Mouse (Mus musculus) limb, embryonic 11.5 days (tissue): ENCODE measurements around the gene Vmn2r75. TPM values are rescaled to one million over a fixed set of nuclear protein-coding genes. Genes with fewer than 3 reads are reported as not detected.
"Not testable (repeated sequence)": the region's sequence is repeated elsewhere in the genome, so short reads cannot be mapped to it uniquely, and the experiment has no call there.

ENCODE experiments used
- ATAC-seq: fragments of 200-750 bp; cut with Nextera tagmentation; 2 replicates; pipeline ENCODE4 v1.8.0; 2017; ENCODE audit warnings: low read depth; ENCODE audit not compliant: insufficient number of reproducible peaks, low FRiP score, low TSS enrichment
- DNase-seq: peaks from one replicate; pipeline ENCODE4 v3.0.0-alpha.2; 2015; ENCODE audit warnings: low spot score
- H3K27ac ChIP-seq: fragments of 300-500 bp; sonication (generic); replicated peaks from 2 replicates; pipeline ENCODE4 v1.5.1; 2014; ENCODE audit warnings: low read depth, mild to moderate bottlenecking, low read length
- H3K27me3 ChIP-seq: fragments of 300-500 bp; sonication (generic); 2 replicates; pipeline ENCODE4 v1.6.1; 2014; ENCODE audit warnings: mild to moderate bottlenecking, low read length, mixed read lengths; ENCODE audit not compliant: control insufficient read depth, insufficient read depth
- H3K36me3 ChIP-seq: fragments of 300-500 bp; sonication (generic); 2 replicates; pipeline ENCODE4 v1.6.1; 2014; ENCODE audit warnings: mild to moderate bottlenecking, low read length, moderate library complexity, mixed read lengths; ENCODE audit not compliant: control insufficient read depth, insufficient read depth
- H3K4me1 ChIP-seq: fragments of 300-500 bp; sonication (generic); 2 replicates; pipeline ENCODE4 v1.6.1; 2014; ENCODE audit warnings: low read length, mixed read lengths; ENCODE audit not compliant: control insufficient read depth, insufficient read depth
- H3K4me2 ChIP-seq: fragments of 300-500 bp; sonication (generic); 2 replicates; pipeline ENCODE4 v1.6.1; 2014; ENCODE audit warnings: low read depth, mild to moderate bottlenecking, moderate library complexity; ENCODE audit not compliant: severe bottlenecking
- H3K4me3 ChIP-seq: fragments of 300-500 bp; sonication (generic); 2 replicates; pipeline ENCODE4 v1.5.1; 2014; ENCODE audit warnings: low read depth, low read length
- H3K9ac ChIP-seq: fragments of 300-500 bp; sonication (generic); 2 replicates; pipeline ENCODE4 v1.6.1; 2014; ENCODE audit warnings: mild to moderate bottlenecking, low read length
- H3K9me3 ChIP-seq: fragments of 300-500 bp; sonication (generic); 2 replicates; pipeline ENCODE4 v1.6.1; 2016; ENCODE audit warnings: low read length; ENCODE audit not compliant: control insufficient read depth
- WGBS: fragments of 180-500 bp; shearing (Covaris S2); extraction: QIAGEN DNeasy Blood & Tissue Kit; methylation state at CpG from one replicate; pipeline ENCODE4 v1.1.7; 2014; 5-methylcytosine and 5-hydroxymethylcytosine counted together
- polyA plus RNA-seq: library from polyadenylated mRNA; unstranded; fragments of >200 nt; fragmentation: Nextera tagmentation; extraction: Ambion mirVana; gene quantifications from 2 replicates; pipeline ENCODE4 v1.2.1, GENCODE M21; 2014

Vmn2r75 gene
- not detected in 2 replicates for polyA plus RNA-seq

GRCm38 (mm10) chr7:86171678-86172077, at the start of gene Vmn2r75:
Vmn2r75 (minus strand) TSS chr7:86171778.
- not testable (repeated sequence) for ATAC-seq, H3K9ac ChIP-seq, H3K27me3 ChIP-seq, DNase-seq, H3K36me3 ChIP-seq, H3K4me1 ChIP-seq, H3K4me3 ChIP-seq, H3K27ac ChIP-seq, H3K9me3 ChIP-seq, H3K4me2 ChIP-seq
- WGBS: 63% methylated on average over 1 of the region's 1 CpGs

DNA sequence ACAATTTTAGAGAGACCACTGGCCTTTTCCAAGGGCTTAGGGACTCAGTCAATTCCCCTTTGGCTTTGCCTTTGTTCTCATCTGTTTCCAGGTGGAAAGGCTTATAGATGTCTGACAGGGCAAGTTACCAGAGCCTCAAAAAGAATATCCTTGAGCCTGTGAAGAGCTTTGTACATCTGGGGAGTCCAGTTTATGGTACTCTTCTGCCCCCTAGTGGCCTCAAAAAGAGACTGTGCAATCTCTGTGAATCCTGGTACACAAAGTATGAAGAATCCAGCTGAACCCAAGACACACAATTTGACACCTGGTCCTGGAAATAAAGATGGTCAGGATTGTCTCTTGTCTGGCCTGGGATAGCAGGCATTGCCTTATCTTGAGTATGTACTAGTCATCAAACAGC, 39.8 kb upstream of the Vmn2r75 start:
- Histone ChIP-seq H3K4me1 (no peaks in the 10 kb centered on the region), H3K36me3 (no peaks in the 10 kb centered on the region), H3K27me3 (no peaks in the 10 kb centered on the region), H3K9me3 (no peaks in the 10 kb centered on the region; the same call in 1 of the 2 replicates), H3K9ac (no peak overlapping the region), H3K4me2 (no peak overlapping the region), H3K4me3 (no peak overlapping the region), H3K27ac (no peak overlapping the region)
- no peak for ATAC-seq
- peak; percentile 40 for DNase-seq

Other genes with a start within 250 kb of the Vmn2r75 start
- gene Vmn2r74, start 210.1 kb downstream of the Vmn2r75 start, polyA plus RNA-seq: not detected in 2 replicates
- not detected in 2 replicates for gene Vmn2r76, start 74.5 kb upstream of the Vmn2r75 start, polyA plus RNA-seq
- not detected in 2 replicates for gene Olfr310, start 105.4 kb upstream of the Vmn2r75 start, polyA plus RNA-seq
- gene Olfr309, start 141.9 kb upstream of the Vmn2r75 start, polyA plus RNA-seq: not detected in 2 replicates
- not detected in 2 replicates for gene Olfr308, start 153.9 kb upstream of the Vmn2r75 start, polyA plus RNA-seq
- gene Olfr307, start 165.8 kb upstream of the Vmn2r75 start, polyA plus RNA-seq: not detected in 2 replicates
- gene Olfr305, start 195.2 kb upstream of the Vmn2r75 start, polyA plus RNA-seq: not detected in 2 replicates
- not detected in 2 replicates for gene Olfr304, start 214.9 kb upstream of the Vmn2r75 start, polyA plus RNA-seq
- gene Olfr303, start 226.0 kb upstream of the Vmn2r75 start, polyA plus RNA-seq: not detected in 2 replicates
- gene Olfr301, start 232.1 kb upstream of the Vmn2r75 start, polyA plus RNA-seq: not detected in 2 replicates